Mouse (Mus musculus) heart, embryonic 13.5 days (tissue): ENCODE results near the gene Fgfr2. TPM values are rescaled to one million over a fixed set of nuclear protein-coding genes. Genes with fewer than 3 reads are reported as not detected.
A peak's percentile ranks its signal among the peaks of the same experiment; 100 is the strongest.

ENCODE experiments used
- ATAC-seq: fragments of 200-750 bp; cut with Nextera tagmentation; 2 replicates; pipeline ENCODE4 v1.8.0; 2017; ENCODE audit warnings: moderate TSS enrichment; ENCODE audit not compliant: insufficient number of reproducible peaks, low FRiP score, low TSS enrichment; ENCODE audit errors: extremely low read depth
- H3K27ac ChIP-seq: fragments of 300-500 bp; sonication (generic); replicated peaks from 2 replicates; pipeline ENCODE4 v1.5.1; 2015; ENCODE audit warnings: moderate library complexity, mild to moderate bottlenecking, inconsistent platforms
- H3K27me3 ChIP-seq: fragments of 300-500 bp; sonication (generic); replicated peaks from 2 replicates; pipeline ENCODE4 v1.6.1; 2015; ENCODE audit warnings: mild to moderate bottlenecking, inconsistent platforms
- H3K36me3 ChIP-seq: fragments of 300-500 bp; sonication (generic); 2 replicates; pipeline ENCODE4 v1.6.1; 2015; ENCODE audit warnings: mild to moderate bottlenecking, inconsistent platforms
- H3K4me1 ChIP-seq: fragments of 300-500 bp; sonication (generic); 2 replicates; pipeline ENCODE4 v1.6.1; 2015; ENCODE audit warnings: inconsistent platforms
- H3K4me2 ChIP-seq: fragments of 300-500 bp; sonication (generic); 2 replicates; pipeline ENCODE4 v1.6.1; 2015; ENCODE audit warnings: inconsistent platforms, mild to moderate bottlenecking, moderate library complexity
- H3K4me3 ChIP-seq: fragments of 300-500 bp; sonication (generic); 2 replicates; pipeline ENCODE4 v1.5.1; 2015; ENCODE audit warnings: moderate library complexity, mild to moderate bottlenecking, inconsistent platforms
- H3K9ac ChIP-seq: fragments of 300-500 bp; sonication (generic); 2 replicates; pipeline ENCODE4 v1.6.1; 2015; ENCODE audit warnings: inconsistent platforms, mild to moderate bottlenecking, moderate library complexity
- H3K9me3 ChIP-seq: fragments of 300-500 bp; sonication (generic); 2 replicates; pipeline ENCODE4 v1.6.1; 2016; ENCODE audit warnings: inconsistent platforms
- WGBS: fragments of 180-500 bp; shearing (Covaris S2); methylation state at CpG from one replicate; pipeline ENCODE4 v1.1.7; 2015; ENCODE audit warnings: mixed read lengths; 5-methylcytosine and 5-hydroxymethylcytosine counted together
- polyA plus RNA-seq: library from polyadenylated mRNA; unstranded; fragments of >200 nt; fragmentation: Nextera tagmentation; extraction: Ambion mirVana; gene quantifications from 2 replicates; pipeline ENCODE4 v1.2.1, GENCODE M21; 2015

Fgfr2 gene
- polyA plus RNA-seq, 1 experiment from 2014 or later, result 22.5 TPM

DNA sequence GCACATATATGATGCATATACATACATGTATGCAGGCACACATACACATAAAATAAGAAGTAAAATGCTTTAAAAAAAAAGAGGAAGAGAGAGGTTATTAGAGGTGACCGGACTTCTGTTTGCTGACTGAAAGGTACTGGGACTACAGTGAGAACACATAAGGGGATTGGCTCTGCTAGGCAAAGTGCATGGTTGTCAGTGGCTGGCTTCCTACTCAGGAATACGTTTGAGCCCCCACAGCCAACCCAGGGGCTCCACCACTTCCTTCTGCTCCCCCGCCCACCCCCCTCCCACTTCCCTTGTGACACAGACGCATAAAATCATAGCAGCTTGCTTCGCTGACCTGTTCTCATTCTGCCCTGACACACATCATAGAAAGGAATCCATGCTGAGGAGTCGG, 2265.2 kb downstream of the Fgfr2 start:
- ATAC-seq, result no peak
- Histone ChIP-seq H3K4me1 (peaks cover 22% of the 10 kb centered on the region), H3K27me3 (no peaks in the 10 kb centered on the region), H3K36me3 (no peaks in the 10 kb centered on the region), H3K9ac (no peak overlapping the region), H3K27ac (no peak overlapping the region), H3K4me3 (no peak overlapping the region), H3K9me3 (no peaks in the 10 kb centered on the region), H3K4me2 (no peak overlapping the region)
- 70% methylated on average over 6 of the region's 6 CpGs for WGBS

DNA sequence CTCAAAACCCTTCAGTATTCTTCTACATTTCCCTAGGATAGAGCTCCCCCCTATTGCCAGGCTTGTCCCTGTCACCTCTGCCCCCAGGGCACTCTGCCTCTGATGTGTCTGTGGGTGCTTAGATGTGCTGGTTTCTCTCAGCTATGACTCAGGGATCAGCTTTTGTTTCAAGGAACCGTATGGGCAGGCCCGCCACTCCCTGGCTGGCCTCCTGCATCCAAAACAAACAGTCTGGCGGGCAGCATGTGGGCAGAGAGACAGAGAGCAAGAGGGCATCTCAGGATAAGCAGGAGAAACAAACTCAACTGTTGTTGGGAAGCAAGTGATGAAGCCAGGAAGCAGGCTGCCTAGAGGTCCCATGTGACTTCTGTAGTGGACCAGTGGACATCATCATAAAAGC, 2267.5 kb downstream of the Fgfr2 start:
- H3K4me2 ChIP-seq, result no peak overlapping the region
- no peak overlapping the region for H3K4me3 ChIP-seq
- no peak for ATAC-seq
- H3K36me3 ChIP-seq, result no peaks in the 10 kb centered on the region
- H3K27ac ChIP-seq, result no peak overlapping the region
- H3K9ac ChIP-seq, result no peak overlapping the region
- WGBS, result 42% methylated on average over 3 of the region's 3 CpGs
- H3K9me3 ChIP-seq, result no peaks in the 10 kb centered on the region
- no peaks in the 10 kb centered on the region for H3K27me3 ChIP-seq
- H3K4me1 ChIP-seq, result peaks cover 19% of the 10 kb centered on the region

DNA sequence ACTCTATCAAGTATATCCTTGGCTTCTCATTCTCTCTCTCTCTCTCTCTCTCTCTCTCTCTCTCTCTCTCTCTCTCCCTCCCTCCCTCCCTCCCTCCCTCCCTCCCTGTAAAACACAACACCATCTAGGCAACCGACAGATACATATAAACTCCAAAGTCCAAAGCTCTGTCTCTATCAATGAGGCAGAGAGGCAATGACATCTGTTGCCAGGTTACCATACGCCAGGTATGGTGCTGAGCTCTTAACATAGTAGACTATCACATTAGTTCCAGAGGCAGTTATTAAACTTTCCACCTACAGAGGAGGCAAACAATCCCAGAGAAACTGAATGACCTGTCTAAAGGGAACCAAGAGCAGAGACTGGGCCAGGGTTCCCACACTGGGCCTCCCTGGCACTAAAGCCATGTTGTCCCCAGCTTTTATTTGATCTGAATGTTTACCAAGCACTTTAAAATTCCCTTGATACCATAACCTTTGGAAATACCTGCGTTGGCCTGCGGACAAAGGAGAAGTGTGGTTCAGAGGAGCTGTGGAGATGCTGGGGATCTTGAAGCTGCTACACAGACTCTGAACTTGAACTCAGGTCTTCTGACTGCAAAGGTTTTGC, 2268.4 kb downstream of the Fgfr2 start:
- 81% methylated on average over 4 of the region's 4 CpGs for WGBS
- ATAC-seq, result no peak

DNA sequence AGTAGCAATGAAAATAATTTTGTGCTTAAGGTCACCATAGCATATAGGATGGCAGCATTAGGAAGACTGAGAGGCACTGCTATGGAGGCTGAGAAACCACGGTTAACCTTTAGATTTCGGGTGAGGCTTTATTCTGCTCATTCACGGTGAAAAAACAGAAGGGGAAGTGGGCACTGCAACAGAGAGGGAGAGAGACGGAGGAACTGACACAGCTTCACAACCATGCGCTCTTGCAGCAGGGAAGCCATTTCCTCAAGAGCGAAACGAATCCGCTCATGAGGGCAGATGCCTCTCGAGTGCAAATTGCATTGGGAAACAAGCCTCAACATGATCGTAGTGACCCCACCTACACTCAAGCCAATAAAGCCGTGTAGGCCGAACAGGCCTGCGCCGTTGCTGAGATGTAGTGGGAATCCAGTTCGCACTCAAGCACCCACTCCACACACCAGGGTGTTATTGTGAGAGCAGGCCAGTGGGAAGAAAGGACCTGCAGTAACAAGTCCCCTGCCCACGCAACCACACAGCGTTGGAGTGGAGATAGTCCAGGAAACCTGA, 2275.9 kb downstream of the Fgfr2 start:
- no peaks in the 10 kb centered on the region for H3K9me3 ChIP-seq
- H3K36me3 ChIP-seq, result no peaks in the 10 kb centered on the region
- WGBS, result 79% methylated on average over 17 of the region's 17 CpGs
- H3K4me2 ChIP-seq, result no peak overlapping the region
- H3K4me1 ChIP-seq, result peaks cover 16% of the 10 kb centered on the region
- no peak overlapping the region for H3K9ac ChIP-seq
- no peak overlapping the region for H3K27ac ChIP-seq
- H3K4me3 ChIP-seq, result no peak overlapping the region
- H3K27me3 ChIP-seq, result no peaks in the 10 kb centered on the region
- no peak for ATAC-seq

More for the DNA sequence above, 2268.4 kb downstream of the Fgfr2 start:
- Histone ChIP-seq H3K9me3 (no peaks in the 10 kb centered on the region), H3K4me2 (no peak overlapping the region), H3K4me3 (no peak overlapping the region), H3K36me3 (no peaks in the 10 kb centered on the region), H3K27me3 (no peaks in the 10 kb centered on the region), H3K4me1 (peaks cover 15% of the 10 kb centered on the region; the same call in 1 of the 2 replicates), H3K27ac (no peak overlapping the region), H3K9ac (no peak overlapping the region)

DNA sequence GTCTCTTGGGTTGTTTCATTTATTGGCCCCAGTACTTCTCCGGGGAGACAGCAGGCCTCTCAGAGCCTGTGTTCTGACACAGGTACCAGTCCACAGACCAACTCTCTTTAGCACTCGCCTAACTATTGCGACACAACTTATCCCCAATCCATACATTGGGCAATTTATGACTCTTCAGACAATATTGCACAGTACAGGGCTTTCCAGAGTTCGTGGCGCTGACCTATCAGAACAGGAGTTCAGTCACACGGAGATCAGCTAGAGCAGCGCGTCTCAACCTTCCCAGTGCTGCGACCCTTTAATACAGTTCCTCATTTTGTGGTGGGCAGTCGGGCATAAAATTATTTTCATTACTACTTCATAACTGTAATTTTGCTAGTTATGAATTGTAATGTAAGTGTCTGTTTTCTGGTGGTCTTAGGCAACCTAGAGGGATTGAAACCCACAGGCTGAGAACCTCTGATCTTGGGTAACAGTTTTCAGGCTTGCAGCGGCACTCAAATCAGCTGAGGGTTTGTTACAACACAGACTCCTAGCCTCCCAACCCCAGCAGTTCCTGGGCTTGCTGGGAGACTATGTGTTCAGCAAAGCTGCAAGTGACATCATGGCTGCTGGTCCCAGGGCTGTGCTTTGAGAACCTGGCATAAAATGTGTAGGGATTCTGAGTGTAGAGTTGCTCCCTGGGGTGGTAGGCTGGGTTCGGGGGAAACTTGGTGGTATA, 2283.6 kb downstream of the Fgfr2 start:
- Histone ChIP-seq H3K9ac (no peak overlapping the region), H3K4me2 (no peak overlapping the region), H3K27ac (no peak overlapping the region), H3K27me3 (no peaks in the 10 kb centered on the region), H3K4me3 (no peak overlapping the region), H3K4me1 (peaks cover 37% of the 10 kb centered on the region), H3K36me3 (no peaks in the 10 kb centered on the region), H3K9me3 (no peaks in the 10 kb centered on the region)
- ATAC-seq, result no peak
- 84% methylated on average over 12 of the region's 12 CpGs for WGBS

DNA sequence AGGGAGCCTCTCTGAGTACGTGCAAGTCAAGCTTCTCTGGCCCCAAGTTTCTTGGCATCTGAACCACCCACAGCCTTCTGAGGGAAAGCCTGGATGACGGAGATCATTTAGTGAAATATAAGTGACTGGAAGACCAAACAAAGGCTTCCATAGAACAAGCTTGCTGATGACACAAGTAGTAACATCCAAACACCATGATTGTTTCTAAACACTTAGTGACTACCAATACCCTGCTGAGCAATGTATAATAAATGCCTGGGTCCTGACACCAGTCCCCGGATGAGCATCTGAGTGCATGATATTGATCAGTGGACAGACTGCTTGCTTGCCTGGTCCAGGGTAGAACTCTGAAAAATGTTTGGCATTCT, 2284.5 kb downstream of the Fgfr2 start:
- H3K4me2 ChIP-seq, result no peak overlapping the region
- H3K27me3 ChIP-seq, result peaks cover 4% of the 10 kb centered on the region
- H3K9me3 ChIP-seq, result no peaks in the 10 kb centered on the region
- H3K27ac ChIP-seq, result no peak overlapping the region
- H3K4me3 ChIP-seq, result no peak overlapping the region
- no peak for ATAC-seq
- H3K36me3 ChIP-seq, result no peaks in the 10 kb centered on the region
- 72% methylated on average over 3 of the region's 3 CpGs for WGBS
- H3K9ac ChIP-seq, result no peak overlapping the region
- H3K4me1 ChIP-seq, result peaks cover 41% of the 10 kb centered on the region

DNA sequence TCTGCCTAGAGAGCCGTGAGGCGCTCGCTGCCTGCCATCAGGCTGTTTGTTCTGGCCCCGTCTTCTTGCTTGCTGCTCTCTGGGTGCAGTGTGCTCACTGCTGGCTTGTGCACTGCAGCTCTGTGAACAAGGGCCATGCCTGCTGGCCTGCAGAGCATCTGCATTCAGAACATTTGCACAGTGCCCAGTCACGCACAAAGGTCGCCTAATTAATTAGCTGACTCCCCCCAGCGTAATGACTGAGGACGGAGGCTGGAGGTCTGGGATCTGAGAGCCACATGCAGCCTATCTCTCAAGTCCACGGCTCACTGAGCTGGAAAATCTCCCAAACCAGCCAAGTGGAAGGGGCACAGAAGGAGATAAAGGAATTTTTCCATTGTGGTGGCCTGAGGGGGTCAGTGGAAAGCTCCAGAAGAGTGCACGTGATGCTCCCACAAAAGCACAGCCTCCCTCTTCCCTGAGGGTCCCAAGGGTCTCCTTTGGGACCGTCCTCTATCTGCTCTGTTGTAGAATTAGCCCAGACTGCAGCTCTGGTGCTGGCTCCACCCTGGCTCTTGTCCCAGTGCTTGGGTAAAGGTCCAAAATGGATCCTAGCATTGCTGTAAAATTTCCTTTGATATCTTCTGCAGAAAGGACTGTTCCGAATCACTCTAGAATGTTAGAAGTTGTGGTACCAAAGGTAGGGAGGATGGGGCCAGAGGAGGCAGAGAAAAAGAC, 2285.1 kb downstream of the Fgfr2 start:
- Histone ChIP-seq H3K27ac (0 out of 2 replicates have a peak overlapping the region, but pooled peaks have one; percentile 17), H3K9ac (no peak overlapping the region; the same call in 1 of the 2 replicates), H3K27me3 (peaks cover 10% of the 10 kb centered on the region), H3K9me3 (no peaks in the 10 kb centered on the region), H3K4me3 (no peak overlapping the region), H3K36me3 (no peaks in the 10 kb centered on the region), H3K4me2 (0 out of 2 replicates have a peak overlapping the region, but pooled peaks have one; percentile 10), H3K4me1 (peaks cover 40% of the 10 kb centered on the region)
- no peak for ATAC-seq
- 40% methylated on average over 12 of the region's 12 CpGs for WGBS

DNA sequence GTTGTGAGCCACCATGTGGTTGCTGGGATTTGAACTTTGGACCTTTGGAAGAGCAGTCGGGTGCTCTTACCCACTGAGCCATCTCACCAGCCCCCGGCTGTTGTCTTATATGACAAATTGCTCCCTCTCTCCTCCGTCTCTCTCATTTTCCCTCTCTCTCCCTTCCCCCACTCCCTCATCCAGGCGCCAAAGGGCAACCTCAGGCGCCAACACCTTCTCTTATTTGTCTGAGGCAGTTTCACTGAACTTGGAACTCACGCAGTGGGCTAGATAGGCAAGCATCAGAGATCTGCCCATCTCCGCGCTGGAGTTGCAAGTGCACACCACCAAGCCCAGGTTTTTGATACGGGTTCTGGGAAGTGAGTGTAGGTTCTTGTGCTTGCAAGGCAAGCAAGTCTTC, 2287.1 kb downstream of the Fgfr2 start:
- Histone ChIP-seq H3K27ac (no peak overlapping the region), H3K9me3 (no peaks in the 10 kb centered on the region), H3K4me2 (no peak overlapping the region), H3K36me3 (no peaks in the 10 kb centered on the region), H3K27me3 (peaks cover 11% of the 10 kb centered on the region), H3K4me1 (peaks cover 34% of the 10 kb centered on the region), H3K9ac (no peak overlapping the region), H3K4me3 (no peak overlapping the region)
- whole genome bisulfite sequencing, result 81% methylated on average over 9 of the region's 9 CpGs
- no peak for ATAC-seq

DNA sequence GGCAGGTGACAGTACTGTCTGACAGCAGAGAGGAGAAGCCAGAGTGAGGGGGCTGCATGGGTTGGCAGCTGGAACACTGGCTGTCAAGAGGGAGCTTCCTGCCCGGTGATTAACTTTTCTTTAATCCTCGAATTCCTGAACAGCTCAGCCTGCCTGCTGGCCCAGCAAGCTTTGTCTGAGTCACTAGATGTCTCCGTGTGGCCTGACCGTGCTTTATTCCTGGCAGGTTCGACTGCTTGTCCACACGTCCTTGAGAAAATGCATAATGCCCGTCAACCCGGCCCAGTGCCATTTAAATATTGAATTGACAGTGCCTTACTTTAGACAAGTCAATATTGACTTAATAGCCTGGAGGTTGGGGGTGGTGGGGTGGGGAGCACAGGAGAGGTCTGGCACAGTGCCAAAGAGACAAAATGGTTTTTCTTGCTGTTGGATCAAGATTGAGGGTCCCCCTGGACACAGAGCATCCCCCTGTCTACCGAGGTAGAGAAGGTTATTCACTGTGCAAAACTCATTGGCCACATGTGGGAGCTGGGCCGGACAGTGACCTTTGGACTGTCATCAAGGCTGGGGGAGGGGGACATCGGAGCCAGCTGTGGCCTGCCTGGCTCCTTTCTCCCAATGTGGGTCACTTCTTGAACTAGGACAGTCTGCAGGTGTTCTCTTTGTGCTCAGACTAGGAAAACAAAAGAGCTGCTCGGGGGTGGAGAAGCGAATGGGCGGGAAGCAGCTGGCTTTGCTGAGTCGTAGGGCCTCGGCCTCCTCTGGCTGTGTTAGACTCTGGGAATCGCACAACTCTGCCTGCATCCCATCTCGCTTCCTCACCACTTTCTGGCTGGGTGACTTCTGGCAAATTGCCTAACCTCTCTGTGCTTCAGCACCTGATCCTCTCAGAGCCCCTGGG, 2287.9 kb downstream of the Fgfr2 start:
- peaks cover 11% of the 10 kb centered on the region for H3K27me3 ChIP-seq
- no peaks in the 10 kb centered on the region for H3K36me3 ChIP-seq
- H3K4me3 ChIP-seq, result no peak overlapping the region
- H3K4me2 ChIP-seq, result peak overlapping the region; percentile 6
- no peaks in the 10 kb centered on the region for H3K9me3 ChIP-seq
- 0 out of 2 replicates have a peak overlapping the region, but pooled peaks have one; percentile 41 for H3K9ac ChIP-seq
- peak overlapping the region; percentile 21 for H3K27ac ChIP-seq
- H3K4me1 ChIP-seq, result peaks cover 34% of the 10 kb centered on the region
- 30% methylated on average over 18 of the region's 18 CpGs for WGBS
- ATAC-seq, result no peak

DNA sequence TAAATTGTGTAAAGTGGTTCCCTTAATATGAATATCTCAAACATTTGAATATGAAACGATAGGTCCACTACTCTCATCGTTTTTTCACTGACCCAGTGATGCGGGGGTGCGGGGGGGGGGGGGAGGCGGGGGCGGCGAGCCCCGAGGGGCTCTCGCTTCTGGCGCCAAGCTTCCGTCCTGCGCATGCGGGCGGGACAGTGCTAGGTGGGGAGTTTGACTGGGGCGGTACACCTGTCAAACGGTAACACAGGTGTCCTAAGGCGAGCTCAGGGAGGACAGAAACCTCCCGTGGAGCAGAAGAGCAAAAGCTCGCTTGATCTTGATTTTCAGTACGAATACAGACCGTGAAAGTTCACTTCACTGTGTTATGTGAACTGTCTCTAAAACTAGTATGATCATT, 2288.9 kb downstream of the Fgfr2 start:
- no peak overlapping the region for H3K4me3 ChIP-seq
- peak overlapping the region; percentile 6 for H3K4me2 ChIP-seq
- peaks cover 34% of the 10 kb centered on the region for H3K4me1 ChIP-seq
- no peak overlapping the region for H3K27ac ChIP-seq
- H3K9me3 ChIP-seq, result no peaks in the 10 kb centered on the region
- no peak overlapping the region for H3K9ac ChIP-seq
- ATAC-seq, result peak; percentile 95
- peaks cover 11% of the 10 kb centered on the region for H3K27me3 ChIP-seq
- WGBS, result 34% methylated on average over 21 of the region's 21 CpGs
- no peaks in the 10 kb centered on the region for H3K36me3 ChIP-seq
